Mouse (Mus musculus) cerebellum, adult 2 months (tissue): ENCODE data around the gene Anks1b.

Experiments used
- CTCF ChIP-seq: fragments of 200-500 bp; IDR thresholded peaks from 2 replicates; pipeline ENCODE4 v1.5.1; 2011; ENCODE audit warnings: low read depth, mild to moderate bottlenecking, control low read depth, low read length, moderate library complexity, borderline replicate concordance; ENCODE audit not compliant: insufficient read depth
- POLR2A ChIP-seq: fragments of 200-500 bp; IDR thresholded peaks from 2 replicates; pipeline ENCODE4 v1.6.1; 2011; ENCODE audit warnings: low read length, control low read depth, borderline replicate concordance; ENCODE audit not compliant: insufficient read depth

GRCm38 (mm10) chr10:90829394-90830267 lies 956.3 kb downstream of the Anks1b start:
- TF ChIP-seq CTCF (no peak), POLR2A (no peak)
